Mouse (Mus musculus): ENCODE data around the gene Pnpla7.

- no peak for TF ChIP-seq CTCF (IDR thresholded peaks at IDR 0.05; ENCODE audit: extremely low read depth, insufficient read depth, insufficient read length, insufficient replicate concordance)
- TF ChIP-seq POLR2A (IDR thresholded peaks at IDR 0.05; ENCODE audit: low read depth, low read length): peak; percentile 96
These were observed 728 bp upstream of the Pnpla7 start, which contains the start of gene Mrpl41 for GRCm38 (mm10) chr2:24974906-24975703.

All from spleen, adult 2 months (tissue).